18 mouse cellular contexts compared by ENCODE assay signal in genomic region chr16:76438093-76438883, GRCm38 (mm10).
DNase-seq lines count a peak whose midpoint lies in the region; ATAC-seq and TF ChIP-seq lines count a peak whose summit lies in the region.
"Had no signal": no experiment of that assay in that cellular context is flagged by ENCODE, and none has a peak within 500 bp of the region (broad histone marks: within the 10 kb centered on the region; RNA-seq: fewer than 3 reads in every experiment).

No protein-coding gene starts in this region.

- H3K4me1 ChIP-seq in heart, embryonic 12.5 days (replicated peaks) = peaks cover 5% of the 10 kb centered on the region; the same call in 1 of the 2 replicates
- no peaks in the 10 kb centered on the region for H3K4me1 ChIP-seq in forebrain, embryonic 10.5 days
- H3K4me1 ChIP-seq: kidney, embryonic 15.5 days had no signal

- no peak overlapping the region for H3K9ac ChIP-seq in heart, embryonic 12.5 days
- H3K9ac ChIP-seq: heart, embryonic 15.5 days; kidney, embryonic 15.5 days; liver, embryonic 13.5 days had no signal

- WGBS in heart, embryonic 12.5 days = 67% methylated on average over 3 of the region's 3 CpGs
- WGBS in forebrain, embryonic 10.5 days = 87% methylated on average over 3 of the region's 3 CpGs

- H3K27me3 ChIP-seq in heart, embryonic 12.5 days (replicated peaks) = no peaks in the 10 kb centered on the region
- H3K27me3 ChIP-seq in forebrain, embryonic 10.5 days (ENCODE audit: poor library complexity, severe bottlenecking) = no peaks in the 10 kb centered on the region
- H3K27me3 ChIP-seq: heart, embryonic 15.5 days; kidney, embryonic 15.5 days; liver, embryonic 13.5 days had no signal

- H3K27ac ChIP-seq in heart, embryonic 12.5 days (ENCODE audit: poor library complexity, severe bottlenecking) = no peak overlapping the region
- no peak overlapping the region for H3K27ac ChIP-seq in forebrain, embryonic 10.5 days
- H3K27ac ChIP-seq in left cerebral cortex, adult 2 months = no peak overlapping the region
- H3K27ac ChIP-seq: heart, embryonic 15.5 days; hindbrain, postnatal 0 days; kidney, embryonic 15.5 days; layer of hippocampus, adult 2 months; liver, embryonic 13.5 days; midbrain, embryonic 10.5 days; stomach, postnatal 0 days had no signal

- no peak for ATAC-seq in heart, embryonic 12.5 days (ENCODE audit: insufficient number of reproducible peaks, low FRiP score)
- ATAC-seq: hindbrain, postnatal 0 days; lung, postnatal 0 days had no signal

- H3K9me3 ChIP-seq in heart, embryonic 12.5 days (replicated peaks) = no peaks in the 10 kb centered on the region
- H3K9me3 ChIP-seq in forebrain, embryonic 10.5 days = no peaks in the 10 kb centered on the region
- H3K9me3 ChIP-seq: heart, embryonic 15.5 days; kidney, embryonic 15.5 days; liver, embryonic 13.5 days; midbrain, embryonic 10.5 days had no signal

- no peak overlapping the region for H3K4me3 ChIP-seq in heart, embryonic 12.5 days
- no peak overlapping the region for H3K4me3 ChIP-seq in forebrain, embryonic 10.5 days
- no peak overlapping the region for H3K4me3 ChIP-seq in left cerebral cortex, adult 2 months
- H3K4me3 ChIP-seq: heart, embryonic 15.5 days; kidney, embryonic 15.5 days; layer of hippocampus, adult 2 months; liver, embryonic 13.5 days; midbrain, embryonic 10.5 days had no signal

- intact Hi-C loops in heart, postnatal 10 days (cut with DNase I) = no loop called here
- intact Hi-C loops in left cerebral cortex, adult 2 months (cut with DNase I) = no loop called here

- no peak overlapping the region for H3K4me2 ChIP-seq in heart, embryonic 12.5 days
- H3K4me2 ChIP-seq: heart, embryonic 15.5 days; kidney, embryonic 15.5 days; liver, embryonic 13.5 days had no signal

- no peaks in the 10 kb centered on the region for H3K36me3 ChIP-seq in heart, embryonic 12.5 days
- no peaks in the 10 kb centered on the region for H3K36me3 ChIP-seq in forebrain, embryonic 10.5 days (replicated peaks)
- H3K36me3 ChIP-seq: heart, embryonic 15.5 days; kidney, embryonic 15.5 days; liver, embryonic 13.5 days; midbrain, embryonic 10.5 days had no signal

- no peak for TF ChIP-seq CTCF in left cerebral cortex, adult 2 months (IDR thresholded peaks at IDR 0.05)

- DNase-seq in heart, adult 11 months = peak; percentile 95
- DNase-seq in adipocyte (ENCODE audit: low spot score) = peak; percentile 67
- DNase-seq in adrenal gland, postnatal 25 days = peak; percentile 69
- DNase-seq in heart, postnatal 10 days = peak; percentile 53 to 62
- no peak for DNase-seq in forebrain, embryonic 10.5 days (ENCODE audit: extremely low spot score, low spot score)
- DNase-seq in kidney, postnatal 14 days = no peak
- no peak for DNase-seq in left cerebral cortex, adult 2 months (ENCODE audit: extremely low spot score in 1 of 2, low spot score in 2 of 2)
- DNase-seq: cerebellum, adult 8-10 months; liver, embryonic 13.5 days; right cerebral cortex, postnatal 4 days had no signal

Comparison
In these comparisons a context has a peak if more than half of its experiments do, and no peak if none do; other contexts are left out.
1. DNase-seq: peak in heart, adult 11 months (single experiment), adipocyte (single experiment), adrenal gland, postnatal 25 days (single experiment) and heart, postnatal 10 days (2 of 2); none in forebrain, embryonic 10.5 days (single experiment), kidney, postnatal 14 days (single experiment) and left cerebral cortex, adult 2 months (0 of 2).